Mouse (Mus musculus): Measurements from ENCODE around the gene Slc41a2. TPM values are rescaled to one million over a fixed set of nuclear protein-coding genes. Genes with fewer than 3 reads are reported as not detected.

The Slc41a2 gene
- polyA plus RNA-seq, 1 experiment from 2014 or later = not detected

DNA sequence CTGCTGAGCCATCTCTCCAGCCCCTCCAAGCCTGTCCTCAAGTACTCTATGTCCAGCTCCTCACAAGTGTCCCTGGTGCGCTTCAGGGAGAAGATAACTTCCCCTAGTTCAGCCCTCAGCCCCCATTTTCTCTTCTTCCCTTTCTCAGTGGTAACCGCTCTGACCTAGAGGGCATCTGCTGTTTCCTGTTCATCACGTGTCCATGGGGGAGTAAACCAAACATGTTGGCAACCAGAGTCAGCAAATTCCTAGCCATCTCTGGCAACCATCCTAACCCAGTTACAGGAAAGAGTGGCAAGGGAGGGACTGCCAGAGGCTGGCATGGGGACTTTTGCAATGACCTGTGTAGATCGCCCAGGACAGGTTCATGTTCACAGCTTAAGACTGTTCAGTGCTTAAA is 36.0 kb downstream of the Slc41a2 start:
- peaks cover 3% of the 10 kb centered on the region; the same call in 1 of the 2 replicates for H3K4me1 ChIP-seq (ENCODE audit: control insufficient read depth, low read depth, low read length)
- no peak for ATAC-seq (ENCODE audit: low read depth)
- H3K4me3 ChIP-seq (ENCODE audit: low read depth, low read length) = no peak overlapping the region
- no peaks in the 10 kb centered on the region for H3K9me3 ChIP-seq (replicated peaks; ENCODE audit: control insufficient read depth, low read length)
- no peak overlapping the region for H3K4me2 ChIP-seq (ENCODE audit: low read depth, low read length)
- no peaks in the 10 kb centered on the region for H3K27me3 ChIP-seq (ENCODE audit: control insufficient read depth, insufficient read depth, low read depth, low read length)
- H3K27ac ChIP-seq (ENCODE audit: low read length) = no peak overlapping the region
- WGBS (ENCODE audit: insufficient replicate concordance) = 31% methylated on average over 4 of the region's 4 CpGs
- H3K36me3 ChIP-seq (ENCODE audit: control insufficient read depth, insufficient read depth) = no peaks in the 10 kb centered on the region
- H3K9ac ChIP-seq (ENCODE audit: low read depth, low read length) = no peak overlapping the region

DNA sequence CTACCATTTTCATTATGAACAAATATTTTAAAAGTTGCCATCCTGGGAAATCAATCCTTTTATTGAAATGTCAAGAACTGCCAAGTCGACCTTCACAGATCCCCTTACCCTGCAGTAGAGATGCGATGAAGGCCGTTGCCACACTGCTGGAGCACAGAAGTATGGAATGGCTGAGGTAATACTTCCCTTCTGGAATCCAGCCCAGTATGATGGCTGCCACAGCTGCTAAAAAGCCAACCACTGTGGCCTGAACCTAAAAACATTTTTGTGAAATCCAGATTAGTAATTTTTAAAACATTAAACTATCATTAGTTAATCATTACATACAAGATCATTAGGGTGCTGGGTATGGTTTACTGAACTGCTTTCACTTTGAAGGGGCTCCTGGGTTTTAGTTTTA is 36.6 kb downstream of the Slc41a2 start:
- peaks cover 3% of the 10 kb centered on the region; the same call in 1 of the 2 replicates for H3K4me1 ChIP-seq (ENCODE audit: control insufficient read depth, low read depth, low read length)
- ATAC-seq (ENCODE audit: low read depth) = no peak
- 50% methylated on average over 3 of the region's 3 CpGs for WGBS (ENCODE audit: insufficient replicate concordance)

GRCm38 (mm10) chr10:83297017-83297416 is 40.7 kb downstream of the Slc41a2 start:
- H3K9me3 ChIP-seq (replicated peaks; ENCODE audit: control insufficient read depth, low read length) = no peaks in the 10 kb centered on the region
- H3K4me1 ChIP-seq (ENCODE audit: control insufficient read depth, low read depth, low read length) = peaks cover 3% of the 10 kb centered on the region; the same call in 1 of the 2 replicates
- H3K4me3 ChIP-seq (ENCODE audit: low read depth, low read length) = no peak overlapping the region
- H3K36me3 ChIP-seq (ENCODE audit: control insufficient read depth, insufficient read depth) = no peaks in the 10 kb centered on the region
- H3K27me3 ChIP-seq (ENCODE audit: control insufficient read depth, insufficient read depth, low read depth, low read length) = no peaks in the 10 kb centered on the region
- H3K9ac ChIP-seq (ENCODE audit: low read depth, low read length) = no peak overlapping the region
- no peak overlapping the region for H3K4me2 ChIP-seq (ENCODE audit: low read depth, low read length)
- no peak for ATAC-seq (ENCODE audit: low read depth)
- 36% methylated on average over 4 of the region's 4 CpGs for WGBS (ENCODE audit: insufficient replicate concordance)
- no peak overlapping the region for H3K27ac ChIP-seq (ENCODE audit: low read length)

More for the DNA sequence above, 36.6 kb downstream of the Slc41a2 start:
- H3K27ac ChIP-seq (ENCODE audit: low read length) = no peak overlapping the region
- H3K4me2 ChIP-seq (ENCODE audit: low read depth, low read length) = no peak overlapping the region
- no peaks in the 10 kb centered on the region for H3K9me3 ChIP-seq (replicated peaks; ENCODE audit: control insufficient read depth, low read length)
- H3K9ac ChIP-seq (ENCODE audit: low read depth, low read length) = no peak overlapping the region
- no peak overlapping the region for H3K4me3 ChIP-seq (ENCODE audit: low read depth, low read length)
- H3K36me3 ChIP-seq (ENCODE audit: control insufficient read depth, insufficient read depth) = no peaks in the 10 kb centered on the region
- H3K27me3 ChIP-seq (ENCODE audit: control insufficient read depth, insufficient read depth, low read depth, low read length) = no peaks in the 10 kb centered on the region

GRCm38 (mm10) chr10:83294746-83295145 is 42.9 kb downstream of the Slc41a2 start:
- ATAC-seq (ENCODE audit: low read depth) = no peak
- Histone ChIP-seq H3K27me3 (ENCODE audit: control insufficient read depth, insufficient read depth, low read depth, low read length) (no peaks in the 10 kb centered on the region), H3K27ac (ENCODE audit: low read length) (no peak overlapping the region), H3K36me3 (ENCODE audit: control insufficient read depth, insufficient read depth) (no peaks in the 10 kb centered on the region), H3K4me2 (ENCODE audit: low read depth, low read length) (no peak overlapping the region), H3K4me3 (ENCODE audit: low read depth, low read length) (no peak overlapping the region), H3K9ac (ENCODE audit: low read depth, low read length) (no peak overlapping the region), H3K4me1 (ENCODE audit: control insufficient read depth, low read depth, low read length) (peaks cover 3% of the 10 kb centered on the region; the same call in 1 of the 2 replicates), H3K9me3 (replicated peaks; ENCODE audit: control insufficient read depth, low read length) (no peaks in the 10 kb centered on the region)
- WGBS (ENCODE audit: insufficient replicate concordance) = 43% methylated on average over 9 of the region's 9 CpGs

DNA sequence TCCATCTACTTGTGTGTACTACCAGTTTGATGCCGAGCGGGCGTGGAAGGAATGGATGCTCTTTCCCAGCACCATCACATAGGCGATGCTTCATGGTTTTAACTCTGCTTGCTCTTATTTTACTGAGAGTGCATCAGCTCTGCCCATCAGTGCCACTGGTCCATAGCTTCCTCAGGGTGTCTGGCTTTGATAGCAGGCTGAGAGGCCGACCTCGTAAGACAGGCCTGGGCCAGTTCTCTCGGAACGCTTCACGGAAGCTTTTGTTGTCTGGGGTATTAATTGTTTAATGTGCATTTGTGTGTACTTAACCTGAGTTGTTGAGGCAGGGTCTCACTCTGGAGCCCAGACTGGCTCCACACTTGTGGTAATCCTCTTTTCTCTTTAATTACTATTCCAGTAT is 44.3 kb downstream of the Slc41a2 start:
- no peaks in the 10 kb centered on the region for H3K27me3 ChIP-seq (ENCODE audit: control insufficient read depth, insufficient read depth, low read depth, low read length)
- no peak overlapping the region for H3K4me2 ChIP-seq (ENCODE audit: low read depth, low read length)
- no peak overlapping the region for H3K27ac ChIP-seq (ENCODE audit: low read length)
- H3K9me3 ChIP-seq (replicated peaks; ENCODE audit: control insufficient read depth, low read length) = no peaks in the 10 kb centered on the region
- H3K4me1 ChIP-seq (ENCODE audit: control insufficient read depth, low read depth, low read length) = peaks cover 3% of the 10 kb centered on the region; the same call in 1 of the 2 replicates
- 81% methylated on average over 9 of the region's 9 CpGs for WGBS (ENCODE audit: insufficient replicate concordance)
- no peaks in the 10 kb centered on the region for H3K36me3 ChIP-seq (ENCODE audit: control insufficient read depth, insufficient read depth)
- no peak for ATAC-seq (ENCODE audit: low read depth)
- H3K4me3 ChIP-seq (ENCODE audit: low read depth, low read length) = no peak overlapping the region
- no peak overlapping the region for H3K9ac ChIP-seq (ENCODE audit: low read depth, low read length)

DNA sequence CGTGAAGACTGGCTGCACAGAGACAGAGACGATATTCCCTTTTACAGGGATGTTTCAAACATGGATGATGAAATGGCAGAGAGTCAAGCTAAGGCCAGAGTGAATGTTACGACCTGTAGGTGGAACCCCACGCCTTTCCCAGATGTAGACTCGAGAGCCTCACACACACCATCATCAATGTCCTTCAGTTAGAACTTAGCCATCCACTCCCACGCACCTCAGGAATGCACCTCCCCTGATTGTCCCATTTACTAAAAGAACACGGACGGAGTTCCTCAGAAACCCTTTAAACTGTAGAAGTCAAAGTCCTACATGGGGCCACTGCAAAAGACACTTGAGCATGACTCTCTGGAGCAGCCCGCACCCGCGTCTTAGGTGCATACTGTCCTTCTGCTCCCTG is 46.0 kb downstream of the Slc41a2 start:
- no peaks in the 10 kb centered on the region for H3K36me3 ChIP-seq (ENCODE audit: control insufficient read depth, insufficient read depth)
- H3K9me3 ChIP-seq (replicated peaks; ENCODE audit: control insufficient read depth, low read length) = no peaks in the 10 kb centered on the region
- no peak overlapping the region for H3K27ac ChIP-seq (ENCODE audit: low read length)
- no peak overlapping the region for H3K4me2 ChIP-seq (ENCODE audit: low read depth, low read length)
- H3K4me3 ChIP-seq (ENCODE audit: low read depth, low read length) = no peak overlapping the region
- H3K27me3 ChIP-seq (ENCODE audit: control insufficient read depth, insufficient read depth, low read depth, low read length) = no peaks in the 10 kb centered on the region
- ATAC-seq (ENCODE audit: low read depth) = no peak
- H3K4me1 ChIP-seq (ENCODE audit: control insufficient read depth, low read depth, low read length) = no peaks in the 10 kb centered on the region
- 69% methylated on average over 11 of the region's 11 CpGs for WGBS (ENCODE audit: insufficient replicate concordance)
- H3K9ac ChIP-seq (ENCODE audit: low read depth, low read length) = no peak overlapping the region

DNA sequence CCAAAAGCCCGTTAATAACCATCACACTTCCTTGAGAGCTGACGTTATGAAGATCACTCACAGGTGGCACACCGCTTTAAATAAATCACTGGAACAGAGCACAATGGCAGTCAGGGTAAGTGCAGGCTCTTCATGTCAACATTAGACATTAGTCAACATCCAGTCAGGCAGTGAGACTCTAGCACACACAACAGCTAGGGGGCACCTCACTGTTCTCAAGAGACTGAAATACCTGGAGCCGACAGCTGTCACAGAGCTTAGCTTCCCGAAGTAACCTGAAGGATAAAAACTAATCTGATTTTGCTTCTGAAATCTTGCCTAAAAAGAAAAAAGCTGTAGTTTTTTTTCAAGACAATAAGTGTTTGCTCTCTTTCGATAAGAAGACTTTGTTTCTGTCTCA is 49.9 kb downstream of the Slc41a2 start:
- H3K4me2 ChIP-seq (ENCODE audit: low read depth, low read length) = no peak overlapping the region
- 55% methylated on average over 6 of the region's 6 CpGs for WGBS (ENCODE audit: insufficient replicate concordance)
- H3K4me1 ChIP-seq (ENCODE audit: control insufficient read depth, low read depth, low read length) = no peaks in the 10 kb centered on the region
- H3K9me3 ChIP-seq (replicated peaks; ENCODE audit: control insufficient read depth, low read length) = no peaks in the 10 kb centered on the region
- H3K4me3 ChIP-seq (ENCODE audit: low read depth, low read length) = no peak overlapping the region
- no peaks in the 10 kb centered on the region for H3K36me3 ChIP-seq (ENCODE audit: control insufficient read depth, insufficient read depth)
- H3K27me3 ChIP-seq (ENCODE audit: control insufficient read depth, insufficient read depth, low read depth, low read length) = no peaks in the 10 kb centered on the region
- no peak overlapping the region for H3K9ac ChIP-seq (ENCODE audit: low read depth, low read length)
- no peak for ATAC-seq (ENCODE audit: low read depth)
- no peak overlapping the region for H3K27ac ChIP-seq (ENCODE audit: low read length)

DNA sequence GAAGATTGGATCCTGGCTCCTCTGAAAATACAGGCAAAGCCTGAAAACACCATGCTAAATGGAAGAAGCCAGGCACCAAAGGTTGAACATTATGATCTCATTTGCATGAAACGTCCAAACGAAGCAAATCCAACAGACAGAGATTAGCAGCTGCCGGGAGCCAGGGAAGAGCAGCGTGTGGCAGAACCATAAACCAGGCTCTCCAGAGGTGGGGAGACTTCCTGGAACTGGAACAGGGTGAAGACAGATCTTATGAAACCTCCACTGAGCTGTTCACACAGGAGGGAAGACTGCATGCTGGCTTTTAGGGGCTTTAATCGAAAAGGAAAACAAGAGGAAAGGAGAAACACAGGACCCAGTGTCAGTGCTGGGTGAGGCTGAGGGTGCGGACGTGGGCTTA is 51.3 kb downstream of the Slc41a2 start:
- WGBS (ENCODE audit: insufficient replicate concordance) = 45% methylated on average over 7 of the region's 7 CpGs
- Histone ChIP-seq H3K4me2 (ENCODE audit: low read depth, low read length) (no peak overlapping the region), H3K27me3 (ENCODE audit: control insufficient read depth, insufficient read depth, low read depth, low read length) (no peaks in the 10 kb centered on the region), H3K36me3 (ENCODE audit: control insufficient read depth, insufficient read depth) (no peaks in the 10 kb centered on the region), H3K4me3 (ENCODE audit: low read depth, low read length) (no peak overlapping the region), H3K27ac (ENCODE audit: low read length) (no peak overlapping the region), H3K4me1 (ENCODE audit: control insufficient read depth, low read depth, low read length) (no peaks in the 10 kb centered on the region), H3K9ac (ENCODE audit: low read depth, low read length) (no peak overlapping the region), H3K9me3 (replicated peaks; ENCODE audit: control insufficient read depth, low read length) (no peaks in the 10 kb centered on the region)
- ATAC-seq (ENCODE audit: low read depth) = no peak

DNA sequence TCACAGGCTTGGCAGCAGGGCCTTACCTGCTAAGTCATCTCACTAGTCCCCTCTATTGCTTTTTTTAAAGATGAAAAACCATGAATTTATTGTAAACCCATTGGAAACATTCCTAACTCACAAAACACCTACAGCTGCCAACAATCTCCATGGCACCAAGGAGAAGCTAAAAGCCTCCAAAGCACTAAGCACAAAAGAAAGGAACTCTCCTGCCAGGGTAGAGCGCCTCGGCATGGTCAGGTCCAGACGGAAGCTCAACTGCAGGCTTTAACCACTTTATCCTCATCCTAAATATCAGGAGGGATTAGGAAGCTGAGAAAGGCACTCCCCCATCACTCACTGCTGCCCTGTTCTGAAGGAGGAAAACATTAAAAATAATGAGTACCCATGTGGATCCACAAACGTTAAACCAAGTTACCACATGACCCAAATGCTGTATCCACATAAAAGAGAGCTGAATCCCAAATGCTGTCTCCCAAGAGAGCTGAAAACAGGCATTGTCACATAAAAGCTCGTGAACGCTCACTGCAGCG is 51.9 kb downstream of the Slc41a2 start:
- H3K4me2 ChIP-seq (ENCODE audit: low read depth, low read length) = no peak overlapping the region
- no peak overlapping the region for H3K9ac ChIP-seq (ENCODE audit: low read depth, low read length)
- H3K9me3 ChIP-seq (replicated peaks; ENCODE audit: control insufficient read depth, low read length) = no peaks in the 10 kb centered on the region
- 73% methylated on average over 7 of the region's 7 CpGs for WGBS (ENCODE audit: insufficient replicate concordance)
- no peak overlapping the region for H3K27ac ChIP-seq (ENCODE audit: low read length)
- ATAC-seq (ENCODE audit: low read depth) = no peak
- no peaks in the 10 kb centered on the region for H3K4me1 ChIP-seq (ENCODE audit: control insufficient read depth, low read depth, low read length)
- no peak overlapping the region for H3K4me3 ChIP-seq (ENCODE audit: low read depth, low read length)
- no peaks in the 10 kb centered on the region for H3K27me3 ChIP-seq (ENCODE audit: control insufficient read depth, insufficient read depth, low read depth, low read length)
- no peaks in the 10 kb centered on the region for H3K36me3 ChIP-seq (ENCODE audit: control insufficient read depth, insufficient read depth)

Data from liver, embryonic 16.5 days (tissue).